Mouse (Mus musculus) ES-E14 (cell line): ENCODE measurements around the gene Dnm1.

Experiments used
- HCFC1 ChIP-seq: IDR thresholded peaks from 2 replicates; pipeline ENCODE4 v1.6.1; 2012; ENCODE audit warnings: low read length, inconsistent platforms, borderline replicate concordance; ENCODE audit not compliant: insufficient read depth
- MAFK ChIP-seq: IDR thresholded peaks from 2 replicates; pipeline ENCODE4 v1.6.1; 2014; ENCODE audit warnings: mild to moderate bottlenecking, low read depth, low read length, inconsistent platforms; ENCODE audit not compliant: insufficient read depth
- ZC3H11A ChIP-seq: IDR thresholded peaks from 2 replicates; pipeline ENCODE4 v1.6.1; 2012; ENCODE audit warnings: low read depth, mild to moderate bottlenecking, inconsistent platforms, low read length, borderline replicate concordance
- ZNF384 ChIP-seq: IDR thresholded peaks from 2 replicates; pipeline ENCODE4 v1.6.1; 2012; ENCODE audit warnings: low read depth, low read length, inconsistent platforms

GRCm38 (mm10) chr2:32288371-32288931 is 64.7 kb downstream of the Dnm1 start:
- no peak for TF ChIP-seq MAFK
- no peak for TF ChIP-seq ZNF384
- TF ChIP-seq ZC3H11A: no peak
- TF ChIP-seq HCFC1: no peak
